Mouse (Mus musculus) megakaryocyte progenitor cell, adult 5-6 weeks (primary cell): ENCODE measurements around the gene Slc12a7. TPM values are rescaled to one million over a fixed set of nuclear protein-coding genes. Genes with fewer than 3 reads are reported as not detected.

Experiments
- ATAC-seq: replicated peaks from 2 replicates; pipeline ENCODE4 v1.8.0; 2016; ENCODE audit warnings: mild to moderate bottlenecking, moderate TSS enrichment, inconsistent platforms; ENCODE audit not compliant: poor library complexity
- total RNA-seq, 2 experiments: library from RNA; stranded (forward) in 1 of 2; stranded (reverse) in 1 of 2; fragments of 157-497, 149-512 nt in 1 of 2; fragments of 200-1000 nt in 1 of 2; gene quantifications; 2 replicates each; pipeline versions ENCODE4 v1.2.3 to v1.2.4; 2015 to 2017

The Slc12a7 gene
- total RNA-seq, 2 experiments from 2014 or later = 3.4 to 4.3 TPM

DNA sequence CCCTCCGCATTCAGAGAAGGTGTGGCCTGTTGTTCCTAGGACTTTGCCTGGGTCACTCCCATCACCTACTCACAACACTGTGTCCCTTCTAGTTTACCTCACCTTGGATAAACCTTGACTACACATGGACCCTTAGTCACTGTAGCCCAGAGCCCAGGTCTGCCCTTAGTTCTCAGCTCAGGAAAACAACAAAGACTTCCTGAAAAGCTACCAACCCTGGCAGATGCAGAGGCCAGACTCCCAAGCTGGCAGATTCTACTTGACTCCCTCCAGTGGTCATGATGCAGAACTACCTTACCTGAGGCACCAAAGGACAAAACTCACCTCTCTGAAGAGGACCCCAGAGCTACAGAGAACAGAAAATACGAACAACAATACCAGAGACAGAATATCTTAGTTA, 18.9 kb upstream of the Slc12a7 start:
- peak; percentile 67 for ATAC-seq

DNA sequence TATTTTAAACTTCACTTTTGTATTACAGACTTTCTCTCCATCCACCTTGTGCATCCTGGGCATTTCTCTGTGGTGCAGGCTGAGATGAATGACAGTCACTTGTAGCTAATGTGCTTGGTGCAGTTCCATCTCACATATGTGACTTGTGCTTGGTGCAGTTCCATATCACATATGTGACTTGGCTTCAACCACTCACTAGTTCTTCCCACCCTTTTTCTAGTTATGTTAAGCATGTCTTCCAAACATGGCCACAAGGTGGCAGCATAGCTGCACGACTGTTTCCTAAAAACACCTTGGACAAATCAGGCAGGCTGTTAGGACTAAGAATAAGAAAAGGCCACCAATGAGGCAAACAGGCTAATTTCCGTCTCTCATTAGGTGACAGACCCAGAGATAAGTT, 14.7 kb upstream of the Slc12a7 start:
- ATAC-seq = peak; percentile 96

DNA sequence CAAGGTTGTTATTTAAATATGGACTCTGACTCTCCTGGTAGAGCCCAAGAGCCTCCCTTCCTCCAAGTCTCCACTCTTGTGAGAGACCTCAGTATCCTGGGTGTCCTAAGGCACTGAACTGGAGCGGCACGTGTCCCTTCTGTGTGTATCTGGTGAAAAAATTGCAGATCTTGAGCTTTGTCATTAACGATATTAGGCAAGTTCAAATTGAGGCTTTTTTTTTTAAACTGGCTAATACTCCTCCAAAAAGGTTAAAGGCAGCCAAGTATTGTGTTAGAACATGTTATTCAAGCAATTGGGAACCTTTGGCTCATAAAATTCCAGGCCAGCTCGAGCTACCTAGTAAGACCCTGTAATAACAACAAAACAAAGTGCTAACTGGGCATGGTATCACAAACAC, 12.7 kb upstream of the Slc12a7 start:
- ATAC-seq = no peak

DNA sequence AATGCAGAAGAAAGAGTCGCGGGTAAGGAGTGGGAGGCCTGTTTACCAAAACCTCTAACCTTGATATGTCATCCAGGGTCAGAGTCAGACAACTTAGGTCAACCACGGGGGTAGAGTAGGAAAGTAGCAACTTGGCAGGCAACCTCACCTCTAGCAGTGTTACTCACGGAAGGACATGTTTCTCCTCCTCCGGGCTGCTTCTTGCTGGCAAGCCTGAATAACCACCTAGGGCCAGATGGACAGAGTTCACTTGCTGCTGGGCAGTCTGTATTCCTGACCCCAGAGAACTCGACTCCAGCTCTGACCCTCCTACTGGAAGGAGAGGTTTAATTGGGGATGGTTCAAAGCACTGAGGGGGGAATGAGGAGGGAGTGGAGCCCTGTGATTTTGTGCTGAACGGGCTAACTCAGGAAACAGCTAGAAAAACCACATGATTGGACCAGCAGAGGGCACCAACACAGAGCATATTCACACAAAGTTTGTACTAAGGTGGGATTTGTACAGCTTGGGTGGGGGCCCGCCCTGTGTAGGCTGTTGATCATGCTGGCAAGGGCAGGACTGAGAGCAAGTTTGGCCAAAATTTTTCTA, 9.7 kb upstream of the Slc12a7 start:
- ATAC-seq = peak; percentile 59

DNA sequence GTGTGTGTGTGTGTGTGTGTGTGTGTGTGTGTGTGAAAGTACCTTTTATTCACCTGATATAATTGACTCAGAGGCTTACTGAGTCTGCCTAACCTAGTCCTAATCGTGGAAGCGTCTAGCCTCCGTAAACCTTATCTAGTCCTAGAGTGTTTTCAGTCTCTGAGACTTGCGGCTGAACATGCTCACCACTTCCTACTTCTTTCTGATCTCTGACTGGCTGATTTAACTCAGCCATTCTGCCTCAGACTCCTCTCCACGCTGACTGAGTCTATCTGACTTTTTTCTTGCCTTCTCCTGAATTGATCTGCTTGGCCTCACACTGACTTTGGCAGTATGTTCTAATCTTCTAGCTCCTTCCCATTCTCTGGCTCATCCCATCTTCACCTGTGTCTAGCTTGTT, 7.6 kb upstream of the Slc12a7 start:
- peak; percentile 89 for ATAC-seq

DNA sequence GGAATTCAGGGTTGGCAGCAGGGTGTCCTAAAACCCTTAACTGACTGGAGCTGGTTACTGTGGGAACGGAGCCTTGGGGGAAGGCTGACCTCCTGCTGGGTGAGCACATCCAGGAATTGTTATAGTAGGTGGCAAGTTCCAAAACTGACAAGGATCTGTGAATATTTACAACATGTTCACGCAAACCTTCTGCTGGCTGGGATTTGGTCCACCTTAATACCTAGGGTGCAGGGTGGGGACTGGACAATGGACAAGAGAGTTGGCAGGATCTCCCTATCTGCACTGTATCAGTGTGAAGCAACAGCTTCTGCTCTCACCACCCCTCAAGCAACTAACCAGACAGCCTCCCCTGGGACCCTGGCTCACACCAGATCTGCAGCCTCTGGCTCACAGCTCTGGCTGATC, 5.3 kb upstream of the Slc12a7 start:
- no peak for ATAC-seq

DNA sequence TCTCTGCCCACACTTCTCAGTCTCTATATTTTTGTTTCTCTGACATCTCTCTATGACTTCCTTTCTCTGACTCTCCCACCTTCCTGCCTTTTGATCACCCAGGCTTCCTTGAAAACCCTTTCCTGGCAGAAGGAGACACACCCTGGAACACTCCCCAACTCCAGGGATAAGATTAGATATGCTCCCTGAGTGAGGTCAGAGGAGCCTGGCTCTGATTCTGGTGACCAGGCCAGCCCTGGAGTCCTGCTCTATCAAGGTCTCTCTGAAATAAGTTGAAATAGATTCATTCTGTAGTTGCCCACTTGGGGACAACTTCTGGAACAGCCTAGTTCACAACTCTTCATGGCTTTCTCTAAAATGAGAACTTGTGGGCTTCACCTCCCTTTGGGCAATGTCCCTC, 4.3 kb upstream of the Slc12a7 start:
- no peak for ATAC-seq

DNA sequence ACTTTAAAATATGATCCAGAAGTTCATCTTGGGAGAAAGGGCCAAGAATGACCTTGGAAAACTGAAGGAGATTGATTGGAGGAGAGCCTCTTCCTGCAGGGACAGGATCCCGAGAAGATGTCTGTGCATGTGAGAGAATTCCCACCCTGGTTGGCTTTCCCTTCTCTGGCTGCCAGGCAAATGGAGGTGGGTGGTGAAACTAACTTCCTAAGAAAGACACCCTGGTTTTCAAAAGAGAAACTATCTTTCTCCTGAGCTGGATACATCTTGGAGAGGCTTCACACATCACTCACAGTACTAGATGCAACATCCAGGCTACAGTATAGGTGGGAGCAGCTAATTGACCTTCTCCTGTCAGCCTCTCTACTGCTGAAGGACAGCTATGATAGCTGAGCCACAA, 2.0 kb upstream of the Slc12a7 start:
- ATAC-seq = no peak

DNA sequence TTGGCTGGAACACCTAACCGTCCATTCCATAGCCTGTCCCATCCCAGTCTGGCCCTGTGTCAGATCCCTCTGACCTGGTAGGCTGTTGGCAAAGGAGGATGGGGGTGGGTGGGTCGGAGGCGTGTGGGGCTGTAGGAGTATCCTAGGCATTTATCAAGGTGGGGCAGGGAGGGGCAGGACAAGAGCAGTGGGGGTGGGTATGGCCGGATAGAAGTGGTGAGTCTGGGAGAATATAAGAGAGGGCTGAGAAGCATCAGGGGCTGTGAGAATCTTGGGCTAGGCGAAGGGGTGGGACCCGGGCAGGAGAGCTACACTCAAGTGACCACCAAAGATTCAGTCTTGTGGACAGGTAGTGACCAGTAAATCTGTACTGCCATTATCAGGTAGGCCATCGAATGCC, 659 bp upstream of the Slc12a7 start:
- ATAC-seq = no peak

DNA sequence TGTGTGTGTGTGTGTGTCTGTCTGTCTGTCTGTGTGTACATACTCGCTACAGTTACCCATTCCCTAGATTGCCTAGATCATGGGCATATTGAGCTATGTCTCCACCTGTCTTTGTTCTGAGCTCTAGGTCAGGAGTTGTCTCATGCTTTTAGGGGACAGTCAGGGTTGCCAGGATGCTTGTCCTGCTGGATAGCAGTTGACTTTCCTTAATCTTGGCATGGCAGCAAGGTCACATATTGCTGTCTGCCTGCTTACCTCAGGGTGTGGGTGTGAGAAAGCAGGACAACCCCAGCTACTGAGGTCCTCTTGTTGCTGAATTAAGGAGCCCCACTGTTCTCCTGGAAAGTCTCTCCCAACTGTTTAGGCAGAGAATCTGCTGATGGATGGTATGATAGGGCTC, 1.5 kb downstream of the Slc12a7 start:
- ATAC-seq = no peak

DNA sequence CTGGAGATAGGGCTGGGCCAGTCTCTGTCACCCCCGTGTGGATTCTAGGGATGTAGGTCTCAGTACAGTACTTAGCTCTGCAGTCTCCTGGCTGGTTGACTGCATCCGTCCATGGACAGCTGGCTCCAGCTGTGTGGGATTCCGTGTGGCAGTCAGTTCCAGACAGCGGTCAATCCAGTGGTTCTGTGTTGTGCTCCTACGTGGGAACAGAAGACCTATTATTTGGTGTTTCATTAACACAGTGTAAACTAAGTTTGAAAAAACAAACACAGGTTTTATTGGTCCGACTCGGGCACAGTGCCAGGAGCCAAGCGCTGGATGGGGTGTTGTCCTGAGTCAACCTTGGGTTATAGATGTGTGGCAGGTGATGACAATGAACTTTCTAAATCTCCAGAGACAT, 2.4 kb downstream of the Slc12a7 start:
- no peak for ATAC-seq

DNA sequence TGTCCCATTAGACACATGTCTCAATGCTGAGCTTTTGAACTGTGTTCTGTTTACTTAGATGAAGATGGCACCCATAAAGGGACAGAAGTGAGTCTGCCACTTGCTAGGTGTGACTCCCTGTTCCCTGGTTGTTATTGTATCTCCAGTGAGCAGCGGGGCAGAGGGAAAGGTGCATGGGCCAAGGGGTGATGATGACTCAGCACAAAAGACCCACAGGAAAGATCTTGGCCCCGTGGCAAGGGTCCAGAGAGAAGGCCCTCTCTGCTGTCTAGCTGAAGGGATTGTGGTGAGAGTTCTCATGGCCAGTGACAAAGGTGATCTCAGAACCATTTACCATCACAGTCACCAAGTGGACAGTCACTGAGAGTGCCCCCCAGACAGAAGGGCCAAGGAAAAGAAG, 3.0 kb downstream of the Slc12a7 start:
- no peak for ATAC-seq

DNA sequence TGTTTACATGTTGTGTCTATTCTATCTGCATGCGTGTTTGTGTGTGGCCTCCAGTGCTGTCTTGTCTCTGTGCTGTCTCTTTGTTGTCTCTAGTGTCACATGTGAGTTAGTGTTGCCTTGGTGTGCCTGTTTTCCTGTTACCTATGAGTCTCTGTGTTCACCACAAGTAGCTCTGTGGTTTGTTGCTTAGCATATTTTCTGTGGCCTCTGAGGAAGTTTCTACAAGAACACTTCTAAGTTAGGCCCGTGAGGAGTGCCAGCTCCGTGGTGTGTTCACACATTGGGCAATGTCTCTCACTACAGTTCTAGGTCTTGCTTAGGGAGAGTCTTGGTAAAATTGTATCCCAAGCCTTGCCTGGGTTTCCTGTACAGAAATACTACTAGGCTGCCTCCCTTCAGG, 4.0 kb downstream of the Slc12a7 start:
- ATAC-seq = peak; percentile 62

DNA sequence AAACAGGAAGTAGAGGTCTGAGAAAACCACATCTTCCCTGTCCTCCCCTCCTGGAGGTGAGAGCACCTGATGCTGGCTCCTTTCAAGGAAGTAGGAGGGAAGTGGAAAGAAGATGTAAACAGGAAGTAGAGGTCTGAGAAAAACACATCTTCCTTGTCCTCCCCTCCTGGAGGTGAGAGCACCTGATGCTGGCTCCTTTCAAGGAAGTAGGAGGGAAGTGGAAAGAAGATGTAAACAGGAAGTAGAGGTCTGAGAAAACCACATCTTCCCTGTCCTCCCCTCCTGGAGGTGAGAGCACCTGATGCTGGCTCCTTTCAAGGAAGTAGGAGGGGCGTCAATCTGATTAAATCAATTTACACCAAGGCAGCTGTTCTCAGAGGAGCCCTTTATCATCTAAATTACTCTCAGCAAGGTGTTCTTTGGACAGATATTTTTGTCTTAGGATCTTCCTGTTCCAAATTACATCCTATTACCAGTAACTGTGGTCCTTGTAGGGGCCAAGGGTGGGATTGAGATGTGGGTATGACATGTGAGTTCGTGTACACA, 7.6 kb downstream of the Slc12a7 start:
- ATAC-seq = 0 out of 2 replicates have a peak, but pooled peaks have one; percentile 16

DNA sequence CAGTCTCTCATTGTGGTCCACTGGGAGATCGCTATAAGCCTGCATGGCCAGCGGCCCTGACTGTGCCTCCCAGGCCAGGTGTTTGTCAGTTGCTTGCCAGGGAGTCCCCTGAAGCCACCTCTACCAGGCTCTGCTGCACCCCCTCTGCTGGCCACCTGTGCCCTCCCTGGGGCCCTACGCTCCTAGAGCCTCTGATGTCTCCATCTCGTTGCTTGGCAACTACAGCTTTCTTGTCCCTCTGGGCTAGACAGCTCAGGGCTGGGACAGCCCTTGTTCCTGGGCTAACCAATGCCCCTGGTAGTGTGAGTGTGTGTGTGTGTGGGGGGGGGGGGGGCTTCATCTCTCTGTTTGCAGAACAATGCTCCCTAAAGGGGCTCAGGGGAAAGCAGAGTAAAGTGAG, 10.1 kb downstream of the Slc12a7 start:
- ATAC-seq = no peak

DNA sequence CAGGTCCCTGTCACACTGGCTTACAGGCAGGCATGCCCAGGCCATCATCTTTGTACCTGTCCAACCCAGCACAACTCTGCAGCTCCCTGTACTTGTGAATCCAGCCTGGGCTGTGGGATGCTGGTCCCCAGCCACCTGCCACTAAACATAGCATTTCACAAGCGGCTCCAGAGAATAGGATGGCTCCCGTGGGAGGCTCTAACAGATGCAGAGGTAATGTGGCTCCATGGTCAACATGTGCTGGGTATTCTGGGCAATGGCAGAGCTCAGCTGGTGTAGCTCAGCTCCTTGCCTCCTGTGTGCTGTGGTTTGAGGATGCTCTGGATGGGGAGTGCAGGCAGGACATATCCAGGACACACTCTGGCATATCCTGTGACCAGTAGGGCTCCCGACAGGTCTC, 10.8 kb downstream of the Slc12a7 start:
- ATAC-seq = no peak

DNA sequence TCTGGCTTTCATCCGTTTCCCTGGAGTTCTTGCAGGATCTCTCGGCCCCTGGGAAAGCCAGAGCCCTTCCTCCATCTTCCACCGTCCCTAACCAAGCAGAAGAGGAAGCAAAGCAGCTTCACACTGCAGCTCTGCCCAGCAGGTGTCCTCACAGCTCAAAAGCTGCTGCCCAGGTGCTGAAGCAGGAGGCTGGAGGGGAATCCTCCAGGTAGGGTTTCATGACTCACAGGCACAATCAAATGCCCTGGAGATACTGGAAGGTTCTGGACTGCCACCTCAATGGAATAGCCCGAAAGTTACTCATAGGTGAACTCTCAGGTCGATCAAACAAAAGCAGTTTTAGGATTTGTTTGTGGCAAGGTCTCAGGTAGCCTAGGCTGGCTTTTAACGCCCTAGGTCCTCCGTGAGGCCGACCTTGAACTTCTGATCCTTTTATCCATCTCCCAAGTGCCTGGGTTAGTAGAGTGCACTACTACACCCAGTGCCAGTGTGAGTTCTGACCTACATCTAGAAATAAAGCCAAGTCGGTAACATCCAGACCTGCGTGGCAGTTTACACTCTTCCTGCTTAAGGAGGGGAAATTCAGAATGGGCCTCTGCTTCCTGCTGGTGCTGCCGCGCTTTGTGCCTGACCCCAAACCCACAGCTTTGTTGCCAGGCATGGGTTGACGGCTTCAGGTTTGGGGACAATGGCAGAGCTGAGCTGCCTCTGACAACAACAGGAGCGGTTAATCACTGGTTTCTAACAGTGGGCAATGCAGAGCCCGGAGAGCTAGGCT, 16.0 kb downstream of the Slc12a7 start:
- peak; percentile 59 for ATAC-seq

DNA sequence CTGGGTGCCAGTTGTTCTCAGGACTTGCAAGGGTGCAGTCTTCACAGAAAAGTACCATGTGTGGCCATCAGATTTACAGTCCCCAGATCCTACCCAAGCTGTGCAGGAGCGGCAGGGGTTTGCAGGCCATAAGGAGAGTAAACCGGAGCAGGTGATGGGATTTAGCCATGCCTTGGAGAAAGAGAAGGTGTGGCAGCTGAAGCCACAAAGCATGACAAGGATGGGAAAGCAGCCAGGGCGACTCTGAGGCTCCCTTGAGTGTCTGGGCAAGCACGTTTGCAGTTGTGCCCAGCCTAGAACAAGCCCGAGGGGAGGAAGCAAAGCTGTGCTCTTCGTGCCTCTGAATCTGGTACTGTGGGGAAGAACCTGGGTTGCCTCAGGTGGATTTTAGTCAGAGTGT, 17.5 kb downstream of the Slc12a7 start:
- ATAC-seq = no peak

DNA sequence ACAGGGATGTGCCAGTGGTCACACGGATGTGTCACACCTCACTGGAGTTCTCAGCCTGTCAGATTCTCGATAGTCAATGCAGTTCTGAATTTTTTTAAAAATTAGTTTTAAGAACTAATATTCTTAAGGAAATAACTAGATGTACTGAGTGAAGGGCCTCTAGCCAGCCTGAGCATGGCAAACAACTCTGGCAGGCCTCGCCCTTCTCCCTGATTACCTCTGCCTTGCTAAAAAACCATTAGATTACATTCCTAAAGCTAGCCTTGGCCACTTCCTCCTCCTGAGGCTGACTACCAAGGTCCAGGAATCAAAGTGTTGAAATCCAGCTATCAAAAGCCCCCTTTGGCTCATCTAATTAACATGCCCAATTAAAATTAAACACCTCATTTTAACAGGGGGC, 18.4 kb downstream of the Slc12a7 start:
- ATAC-seq = no peak

DNA sequence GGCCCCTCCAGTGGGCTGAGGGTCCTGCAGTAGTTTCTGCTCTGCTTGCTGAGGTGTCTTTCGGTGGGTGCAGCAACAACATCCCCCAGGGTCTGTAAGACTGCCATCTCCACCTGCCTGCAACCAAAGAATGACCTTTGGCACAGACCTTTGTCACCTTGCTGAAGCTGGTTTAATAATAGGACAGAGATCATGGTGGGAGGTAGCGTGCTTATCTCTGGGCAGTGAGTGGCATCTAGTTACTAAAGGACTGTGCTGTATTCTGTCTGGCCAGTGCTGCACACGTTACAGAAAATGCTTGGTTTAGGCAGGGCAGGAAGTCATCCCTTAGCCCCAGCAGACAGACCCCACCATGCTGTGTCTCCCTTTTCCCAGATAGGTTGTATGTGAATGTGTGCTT, 22.9 kb downstream of the Slc12a7 start:
- no peak for ATAC-seq

DNA sequence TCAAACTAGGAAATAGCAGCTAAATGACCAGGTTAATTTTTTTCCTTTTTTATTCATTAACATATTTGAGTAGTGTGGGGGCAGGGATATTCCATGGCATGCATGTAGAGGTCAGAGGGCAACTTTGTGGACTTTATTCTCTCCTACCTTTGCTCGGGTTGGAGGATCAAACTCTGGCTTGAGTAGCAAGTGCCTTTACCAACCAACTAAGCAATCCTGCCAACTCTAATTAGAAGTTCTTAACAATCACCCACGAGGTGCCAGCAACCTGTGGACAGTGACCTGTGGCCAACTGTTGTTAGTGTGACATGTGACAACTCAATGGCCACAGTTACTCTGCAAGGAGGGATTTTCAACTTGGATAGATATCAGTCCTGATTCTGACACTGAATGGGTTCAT, 24.0 kb downstream of the Slc12a7 start:
- ATAC-seq = no peak

DNA sequence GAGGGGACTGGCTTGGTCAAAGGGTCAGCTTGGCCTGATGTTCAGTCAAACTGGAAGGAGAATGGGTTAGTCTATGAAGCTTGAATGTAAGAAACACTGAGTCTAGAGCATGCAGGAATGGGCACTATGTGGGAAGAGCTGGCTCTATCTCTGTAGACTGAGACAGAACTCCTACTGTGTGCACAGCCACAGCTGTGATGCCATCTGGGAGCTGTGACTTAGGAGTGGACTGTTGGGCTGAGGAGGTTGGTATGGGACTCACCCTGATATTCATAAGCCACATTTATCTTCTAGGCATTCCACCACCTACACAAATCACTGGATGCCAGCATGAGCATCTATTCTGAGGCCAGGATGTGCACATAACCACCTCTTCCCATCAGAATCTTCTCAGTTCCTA, 24.5 kb downstream of the Slc12a7 start:
- ATAC-seq = no peak

DNA sequence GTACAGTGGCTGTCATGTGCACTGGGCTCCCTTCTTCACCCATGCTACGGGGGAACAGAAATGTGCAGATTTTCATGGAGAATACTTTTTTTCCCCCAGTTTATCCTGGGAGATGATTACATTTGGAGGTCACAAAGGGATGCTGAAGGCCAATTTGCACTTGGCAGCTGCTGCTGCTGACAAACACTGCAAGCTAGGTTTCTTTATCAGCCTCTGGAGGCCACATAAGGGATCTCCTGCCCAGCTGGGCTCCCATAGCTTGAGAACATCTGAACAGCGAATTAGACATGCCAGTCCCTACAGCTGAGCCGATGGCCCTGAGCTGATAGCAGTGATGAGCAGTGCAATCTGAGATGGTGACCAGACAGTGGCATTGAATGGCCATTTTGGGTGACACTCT, 26.7 kb downstream of the Slc12a7 start:
- ATAC-seq = no peak
